Mouse (Mus musculus): Measurements from ENCODE around the gene Frmd4a. TPM values are rescaled to one million over a fixed set of nuclear protein-coding genes. Genes with fewer than 3 reads are reported as not detected.
"Not testable (repeated sequence)": the region's sequence is repeated elsewhere in the genome, so short reads cannot be mapped to it uniquely, and the experiment has no call there.

The Frmd4a gene
- polyA plus RNA-seq, 1 experiment from 2014 or later = 24.2 TPM

GRCm38 (mm10) chr2:4611704-4612103 is 594.2 kb downstream of the Frmd4a start:
- no peak overlapping the region for H3K4me3 ChIP-seq (ENCODE audit: inconsistent target)
- H3K79me2 ChIP-seq (ENCODE audit: inconsistent target) = no peaks in the 10 kb centered on the region
- peaks cover 65% of the 10 kb centered on the region for H3K36me3 ChIP-seq (ENCODE audit: inconsistent target)
- WGBS (ENCODE audit: missing documents) = 83% methylated on average over 10 of the region's 10 CpGs
- H3K27ac ChIP-seq = no peak overlapping the region

- H3K79me2 ChIP-seq (ENCODE audit: inconsistent target); H3K4me3 ChIP-seq (ENCODE audit: inconsistent target); H3K27ac ChIP-seq: not testable (repeated sequence)
- peaks cover 38% of the 10 kb centered on the region for H3K36me3 ChIP-seq (ENCODE audit: inconsistent target)
- 65% methylated on average over 3 of the region's 6 CpGs for WGBS (ENCODE audit: missing documents)
These were observed 596.9 kb downstream of the Frmd4a start for GRCm38 (mm10) chr2:4614276-4614929.

- Histone ChIP-seq H3K79me2 (ENCODE audit: inconsistent target) (no peaks in the 10 kb centered on the region), H3K36me3 (ENCODE audit: inconsistent target) (peaks cover 31% of the 10 kb centered on the region), H3K4me3 (ENCODE audit: inconsistent target) (no peak overlapping the region), H3K27ac (no peak overlapping the region)
- WGBS (ENCODE audit: missing documents) = 97% methylated on average over 2 of the region's 2 CpGs
These were observed 597.6 kb downstream of the Frmd4a start for GRCm38 (mm10) chr2:4615014-4615546.

- no peaks in the 10 kb centered on the region for H3K79me2 ChIP-seq (ENCODE audit: inconsistent target)
- no peak overlapping the region for H3K27ac ChIP-seq
- H3K36me3 ChIP-seq (ENCODE audit: inconsistent target) = peaks cover 12% of the 10 kb centered on the region
- 94% methylated on average over 4 of the region's 4 CpGs for WGBS (ENCODE audit: missing documents)
- H3K4me3 ChIP-seq (ENCODE audit: inconsistent target) = no peak overlapping the region
These were observed 599.5 kb downstream of the Frmd4a start for GRCm38 (mm10) chr2:4616995-4617394.

GRCm38 (mm10) chr2:4619126-4619525 is 601.6 kb downstream of the Frmd4a start:
- H3K27ac ChIP-seq; H3K4me3 ChIP-seq (ENCODE audit: inconsistent target): not testable (repeated sequence)

GRCm38 (mm10) chr2:4619893-4620593 is 602.5 kb downstream of the Frmd4a start:
- Histone ChIP-seq H3K4me3 (ENCODE audit: inconsistent target) (no peak overlapping the region), H3K27ac (no peak overlapping the region), H3K79me2 (ENCODE audit: inconsistent target) (no peaks in the 10 kb centered on the region), H3K36me3 (ENCODE audit: inconsistent target) (peaks cover 15% of the 10 kb centered on the region; the same call in 1 of the 2 replicates)
- 79% methylated on average over 6 of the region's 6 CpGs for WGBS (ENCODE audit: missing documents)

More at GRCm38 (mm10) chr2:4619126-4619525, 601.6 kb downstream of the Frmd4a start:
- H3K36me3 ChIP-seq (ENCODE audit: inconsistent target) = peaks cover 14% of the 10 kb centered on the region; the same call in 1 of the 2 replicates
- not testable (repeated sequence) for H3K79me2 ChIP-seq (ENCODE audit: inconsistent target)

- no peaks in the 10 kb centered on the region for H3K79me2 ChIP-seq (ENCODE audit: inconsistent target)
- no peak overlapping the region for H3K27ac ChIP-seq
- no peak overlapping the region for H3K4me3 ChIP-seq (ENCODE audit: inconsistent target)
- 94% methylated on average over 12 of the region's 12 CpGs for WGBS (ENCODE audit: missing documents)
- peaks cover 18% of the 10 kb centered on the region; the same call in 1 of the 2 replicates for H3K36me3 ChIP-seq (ENCODE audit: inconsistent target)
These were observed 603.3 kb downstream of the Frmd4a start for GRCm38 (mm10) chr2:4620640-4621401.

- no peak overlapping the region for H3K4me3 ChIP-seq (ENCODE audit: inconsistent target)
- H3K79me2 ChIP-seq (ENCODE audit: inconsistent target) = no peaks in the 10 kb centered on the region
- no peak overlapping the region for H3K27ac ChIP-seq
- peaks cover 18% of the 10 kb centered on the region; the same call in 1 of the 2 replicates for H3K36me3 ChIP-seq (ENCODE audit: inconsistent target)
- WGBS (ENCODE audit: missing documents) = 97% methylated on average over 3 of the region's 3 CpGs
These were observed 604.0 kb downstream of the Frmd4a start for GRCm38 (mm10) chr2:4621471-4621985.

GRCm38 (mm10) chr2:4626911-4627310 is 609.4 kb downstream of the Frmd4a start:
- WGBS (ENCODE audit: missing documents) = 89% methylated on average over 3 of the region's 3 CpGs
- Histone ChIP-seq H3K79me2 (ENCODE audit: inconsistent target) (no peaks in the 10 kb centered on the region), H3K4me3 (ENCODE audit: inconsistent target) (no peak overlapping the region), H3K27ac (no peak overlapping the region), H3K36me3 (ENCODE audit: inconsistent target) (peaks cover 52% of the 10 kb centered on the region; the same call in 1 of the 2 replicates)

- H3K79me2 ChIP-seq (ENCODE audit: inconsistent target) = no peaks in the 10 kb centered on the region
- H3K27ac ChIP-seq = no peak overlapping the region
- no peak overlapping the region for H3K4me3 ChIP-seq (ENCODE audit: inconsistent target)
- H3K36me3 ChIP-seq (ENCODE audit: inconsistent target) = peaks cover 56% of the 10 kb centered on the region
- WGBS (ENCODE audit: missing documents) = 95% methylated on average over 2 of the region's 2 CpGs
These were observed 611.4 kb downstream of the Frmd4a start for GRCm38 (mm10) chr2:4628920-4629319.

- WGBS (ENCODE audit: missing documents) = 94% methylated on average over 11 of the region's 11 CpGs
- H3K36me3 ChIP-seq (ENCODE audit: inconsistent target) = peaks cover 58% of the 10 kb centered on the region
- H3K79me2 ChIP-seq (ENCODE audit: inconsistent target) = no peaks in the 10 kb centered on the region
- no peak overlapping the region for H3K4me3 ChIP-seq (ENCODE audit: inconsistent target)
- H3K27ac ChIP-seq = no peak overlapping the region
These were observed 612.0 kb downstream of the Frmd4a start for GRCm38 (mm10) chr2:4629470-4629869.

- no peaks in the 10 kb centered on the region for H3K79me2 ChIP-seq (ENCODE audit: inconsistent target)
- no peak overlapping the region for H3K4me3 ChIP-seq (ENCODE audit: inconsistent target)
- no peak overlapping the region for H3K27ac ChIP-seq
- 90% methylated on average over 10 of the region's 10 CpGs for WGBS (ENCODE audit: missing documents)
- H3K36me3 ChIP-seq (ENCODE audit: inconsistent target) = peaks cover 66% of the 10 kb centered on the region
These were observed 612.8 kb downstream of the Frmd4a start for GRCm38 (mm10) chr2:4630197-4630835.

- no peaks in the 10 kb centered on the region for H3K79me2 ChIP-seq (ENCODE audit: inconsistent target)
- H3K36me3 ChIP-seq (ENCODE audit: inconsistent target) = peaks cover 86% of the 10 kb centered on the region
- no peak overlapping the region for H3K27ac ChIP-seq
- WGBS (ENCODE audit: missing documents) = 95% methylated on average over 8 of the region's 8 CpGs
- no peak overlapping the region for H3K4me3 ChIP-seq (ENCODE audit: inconsistent target)
These were observed 618.3 kb downstream of the Frmd4a start for GRCm38 (mm10) chr2:4635804-4636203.

GRCm38 (mm10) chr2:4636656-4637055 is 619.1 kb downstream of the Frmd4a start:
- Histone ChIP-seq H3K36me3 (ENCODE audit: inconsistent target) (peaks cover 84% of the 10 kb centered on the region), H3K27ac (no peak overlapping the region)
- WGBS (ENCODE audit: missing documents) = 85% methylated on average over 7 of the region's 7 CpGs

More at GRCm38 (mm10) chr2:4636656-4637055, 619.1 kb downstream of the Frmd4a start:
- no peaks in the 10 kb centered on the region for H3K79me2 ChIP-seq (ENCODE audit: inconsistent target)
- H3K4me3 ChIP-seq (ENCODE audit: inconsistent target) = no peak overlapping the region
